Mouse (Mus musculus): Measurements from ENCODE around the gene 2410137M14Rik. TPM values are rescaled to one million over a fixed set of nuclear protein-coding genes. Genes with fewer than 3 reads are reported as not detected.

The 2410137M14Rik gene
- total RNA-seq, 4 experiments from 2014 or later = 0.86 to 1.3 (median 0.89) TPM; not detected in 1

GRCm38 (mm10) chr17:36949265-36949664 is 31.8 kb downstream of the 2410137M14Rik start:
- DNase-seq (ENCODE audit: low spot score in 2 of 2) = no peak

DNA sequence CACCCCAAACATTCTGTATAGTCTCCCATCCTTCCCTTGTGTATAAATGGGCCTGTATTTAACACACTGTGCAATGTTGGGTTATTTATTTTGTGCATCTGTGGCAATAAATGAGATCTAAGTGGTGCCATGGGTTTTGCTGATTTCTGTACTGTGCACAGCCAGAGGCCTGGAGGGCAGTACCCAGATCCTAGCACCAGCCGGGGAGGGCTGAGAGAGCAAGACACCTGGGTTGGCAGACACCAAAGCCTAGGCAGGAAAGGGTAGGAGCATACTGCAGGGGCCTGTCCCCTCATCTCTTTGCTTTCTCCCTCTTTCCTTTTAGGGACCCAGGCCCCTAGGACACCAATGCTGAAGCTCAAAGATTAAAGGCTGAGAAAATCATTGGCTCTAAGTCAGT is 32.8 kb downstream of the 2410137M14Rik start:
- DNase-seq (ENCODE audit: low spot score in 2 of 2) = no peak

DNA sequence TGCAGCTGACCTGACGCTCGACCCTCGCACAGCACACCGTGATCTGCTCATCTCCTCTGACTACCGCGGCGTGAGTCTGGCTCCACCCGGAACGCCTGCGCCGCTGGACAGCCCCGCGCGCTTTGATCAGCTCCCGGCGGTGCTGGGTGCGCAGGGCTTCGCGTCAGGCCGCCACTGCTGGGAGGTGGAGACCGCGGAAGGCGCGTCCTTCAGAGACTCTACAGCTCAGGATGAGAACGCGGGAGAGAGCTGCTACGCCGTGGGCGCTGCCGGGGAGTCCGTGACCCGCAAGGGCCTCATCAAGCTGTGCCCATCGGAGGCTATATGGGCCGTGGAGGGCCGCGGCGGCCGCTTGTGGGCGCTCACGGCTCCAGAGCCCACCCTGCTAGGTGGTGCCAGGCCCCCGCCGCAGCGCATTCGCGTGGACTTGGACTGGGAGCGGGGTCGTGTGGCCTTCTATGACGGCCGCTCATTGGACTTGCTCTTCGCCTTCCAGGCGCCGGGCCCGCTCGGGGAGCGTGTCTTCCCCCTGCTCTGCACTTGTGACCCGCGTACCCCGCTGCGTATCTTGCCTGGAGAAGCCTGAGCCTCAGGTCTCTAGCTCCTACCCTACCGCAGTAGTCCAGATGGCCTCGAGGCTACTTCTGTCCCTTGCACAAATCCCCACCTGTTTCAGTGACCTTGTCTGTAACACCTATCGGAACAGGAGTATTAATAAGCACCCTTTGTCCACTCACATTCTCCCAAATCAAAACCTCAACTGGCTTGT is 33.8 kb downstream of the 2410137M14Rik start:
- DNase-seq (ENCODE audit: low spot score in 2 of 2) = peak; percentile 51 to 53

- no peak for DNase-seq (ENCODE audit: low spot score in 2 of 2)
Measured at GRCm38 (mm10) chr17:36944121-36944775, 36.8 kb downstream of the 2410137M14Rik start.

DNA sequence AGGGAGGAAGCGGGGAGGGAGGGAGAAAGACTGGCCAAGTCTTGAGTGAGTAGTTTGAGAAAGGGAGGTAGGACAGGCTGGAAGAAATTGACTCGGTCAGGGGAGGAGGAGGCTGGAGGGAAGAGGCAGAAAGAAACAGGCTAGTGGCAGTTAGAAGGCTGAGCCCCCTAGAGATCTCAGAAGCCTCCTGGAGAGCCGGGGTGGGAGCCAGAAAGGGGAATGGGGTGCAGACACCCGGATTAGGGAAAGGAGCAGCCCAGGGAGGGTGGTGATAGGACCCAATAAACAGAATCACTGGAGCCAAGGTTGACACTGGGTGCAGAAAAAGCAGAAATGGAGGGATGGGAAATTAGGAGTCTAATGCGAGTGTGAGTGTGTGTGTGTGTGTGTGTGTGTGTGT is 37.3 kb downstream of the 2410137M14Rik start:
- DNase-seq (ENCODE audit: low spot score in 2 of 2) = no peak

- peak; percentile 40 to 55 for DNase-seq (ENCODE audit: low spot score in 2 of 2)
Measured at GRCm38 (mm10) chr17:36942791-36943471, 38.1 kb downstream of the 2410137M14Rik start, which contains the start of gene Rnf39. Rnf39 (plus strand) TSS chr17:36942918.

DNA sequence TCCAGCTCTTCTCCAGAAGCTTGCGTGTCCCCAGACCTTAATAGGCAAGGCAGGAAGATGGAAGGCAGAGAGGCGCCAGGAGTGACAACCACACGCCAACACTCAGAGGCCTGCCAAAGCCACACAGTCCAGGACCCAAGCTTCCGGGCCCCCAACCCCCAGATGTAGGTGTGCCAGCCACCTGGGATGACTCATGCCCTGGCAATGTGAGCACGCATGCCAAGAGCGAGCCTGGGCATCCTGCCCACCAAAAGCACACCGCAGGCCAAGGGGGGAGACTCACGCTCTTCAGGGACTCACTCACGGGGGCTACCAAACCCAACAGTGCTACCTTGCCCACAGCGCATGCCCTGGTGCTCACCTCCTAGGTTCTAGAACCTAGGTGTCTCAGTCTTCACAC is 38.6 kb downstream of the 2410137M14Rik start:
- peak; percentile 55 to 82 for DNase-seq (ENCODE audit: low spot score in 2 of 2)

GRCm38 (mm10) chr17:36938056-36938455 is 43.0 kb downstream of the 2410137M14Rik start:
- DNase-seq (ENCODE audit: low spot score in 2 of 2) = no peak

DNA sequence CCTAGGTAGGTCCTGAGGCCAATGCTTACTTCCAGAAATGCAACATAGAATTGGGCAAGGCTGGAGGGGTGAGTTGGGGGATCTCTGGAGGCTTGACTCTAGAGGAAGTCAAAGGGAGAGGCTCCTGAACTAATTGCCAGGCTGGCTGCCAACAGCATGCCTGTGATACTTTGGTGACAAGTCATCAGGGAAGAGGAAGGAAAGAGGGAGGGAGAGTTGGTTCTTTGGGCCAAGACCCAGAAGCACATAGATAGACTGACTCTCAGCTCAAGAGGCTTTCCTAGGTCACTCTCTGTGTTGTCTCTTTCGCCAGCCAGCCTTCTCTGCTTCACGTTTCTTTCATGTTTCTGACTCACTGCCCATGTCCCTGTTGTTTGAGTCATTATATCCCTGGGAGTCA is 49.2 kb downstream of the 2410137M14Rik start:
- no peak for DNase-seq (ENCODE audit: low spot score in 2 of 2)

GRCm38 (mm10) chr17:36931130-36931529 is 49.9 kb downstream of the 2410137M14Rik start:
- no peak for DNase-seq (ENCODE audit: low spot score in 2 of 2)

- DNase-seq (ENCODE audit: low spot score in 2 of 2) = no peak
Measured at GRCm38 (mm10) chr17:36930233-36930632, 50.8 kb downstream of the 2410137M14Rik start.

DNA sequence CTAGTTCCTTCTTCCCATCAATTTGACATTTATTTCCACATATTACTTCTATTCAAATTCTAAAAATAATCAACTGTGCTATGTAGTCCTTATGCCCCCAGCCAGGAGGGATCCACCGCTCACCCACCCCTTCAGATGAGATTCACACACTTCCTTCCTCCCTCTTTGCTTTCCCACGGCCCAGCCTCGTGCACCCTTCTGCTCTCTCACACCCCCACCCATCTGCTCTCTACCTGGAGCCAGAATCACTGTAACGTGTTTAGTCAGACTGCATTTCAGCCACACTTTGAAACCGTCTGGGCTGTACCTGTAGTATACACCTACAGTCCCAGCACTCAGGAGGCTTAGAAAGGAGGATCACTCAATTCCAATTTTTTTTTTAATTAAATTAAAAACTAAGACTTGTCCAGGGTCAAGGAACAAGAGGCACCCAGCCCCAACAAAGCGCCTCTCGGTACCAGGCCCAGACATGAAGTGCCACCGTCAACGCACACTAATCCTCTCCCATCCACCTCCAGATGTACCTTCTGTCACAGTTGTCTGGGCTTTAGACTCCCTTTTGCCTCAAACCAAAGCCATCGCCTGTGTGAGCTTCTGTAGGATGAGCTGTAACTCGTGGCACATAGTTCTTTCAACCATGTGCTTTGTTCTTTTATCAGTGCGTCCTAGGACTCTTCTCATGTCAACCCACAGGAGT is 51.7 kb downstream of the 2410137M14Rik start:
- no peak for DNase-seq (ENCODE audit: low spot score in 2 of 2)

Other genes starting within 250 kb of the 2410137M14Rik start
- gene H2-M10.5, start 208.3 kb downstream of the 2410137M14Rik start, total RNA-seq (2022) = not detected
- not detected for gene H2-M10.6, start 169.1 kb downstream of the 2410137M14Rik start, total RNA-seq (2022)
- 10 to 100 TPM; 23.1 to 26.2 (median 24.2) TPM for gene Trim26, start 144.1 kb downstream of the 2410137M14Rik start, total RNA-seq (2022)
- under 1 TPM in 1 of 4 experiments, not detected in 3; 0.19 TPM for gene Trim15, start 114.0 kb downstream of the 2410137M14Rik start, total RNA-seq (2022)
- gene Trim10, start 111.7 kb downstream of the 2410137M14Rik start, total RNA-seq (2022) = not detected
- under 1 TPM in 1 of 4 experiments, not detected in 3; 0.24 TPM for gene Trim40, start 91.1 kb downstream of the 2410137M14Rik start, total RNA-seq (2022)
- gene Trim31, start 83.1 kb downstream of the 2410137M14Rik start, total RNA-seq (2022) = not detected
- 1 to 10 TPM; 5.6 to 8.0 (median 6.5) TPM for gene Rnf39, start 38.3 kb downstream of the 2410137M14Rik start, total RNA-seq (2022)
- gene Ppp1r11, start 29.5 kb downstream of the 2410137M14Rik start, total RNA-seq (2022) = 100 to 1,000 TPM; 107 to 144 (median 137) TPM
- gene Znrd1, start 22.7 kb downstream of the 2410137M14Rik start, total RNA-seq (2022) = 10 to 100 TPM; 23.9 to 39.6 (median 33.0) TPM
- gene Znrd1as, start 22.6 kb downstream of the 2410137M14Rik start, total RNA-seq (2022) = 1 to 10 TPM; 4.7 to 7.3 (median 6.6) TPM
- 1 to 10 TPM in 2 of 4 experiments, under 1 TPM in 2; 0.44 to 1.6 (median 0.97) TPM for gene H2-M5, start 8.3 kb upstream of the 2410137M14Rik start, total RNA-seq (2022)
- gene Zfp57, start 19.9 kb upstream of the 2410137M14Rik start, total RNA-seq (2022) = 10 to 100 TPM in 1 of 4 experiments, 1 to 10 TPM in 3; 8.1 to 10.5 (median 9.0) TPM
- gene Mog, start 42.2 kb upstream of the 2410137M14Rik start, total RNA-seq (2022) = 10 to 100 TPM; 52.5 to 55.9 (median 54.6) TPM
- 100 to 1,000 TPM; 662 to 748 (median 699) TPM for gene Gabbr1, start 64.7 kb upstream of the 2410137M14Rik start, total RNA-seq (2022)
- not detected for gene Olfr90, start 107.3 kb upstream of the 2410137M14Rik start, total RNA-seq (2022)
- not detected for gene Olfr91, start 117.0 kb upstream of the 2410137M14Rik start, total RNA-seq (2022)
- gene Olfr92, start 138.9 kb upstream of the 2410137M14Rik start, total RNA-seq (2022) = not detected
- not detected for gene Olfr93, start 180.3 kb upstream of the 2410137M14Rik start, total RNA-seq (2022)
- not detected for gene Ubd, start 212.7 kb upstream of the 2410137M14Rik start, total RNA-seq (2022)
- not detected for gene Olfr94, start 219.8 kb upstream of the 2410137M14Rik start, total RNA-seq (2022)
- gene Olfr95, start 231.9 kb upstream of the 2410137M14Rik start, total RNA-seq (2022) = not detected
- gene Olfr96, start 238.9 kb upstream of the 2410137M14Rik start, total RNA-seq (2022) = not detected

Data from left cerebral cortex, adult 8-10 months (tissue).